Mouse (Mus musculus): ENCODE data around the gene Acad10. TPM values are rescaled to one million over a fixed set of nuclear protein-coding genes. Genes with fewer than 3 reads are reported as not detected.
"Not testable (repeated sequence)": the region's sequence is repeated elsewhere in the genome, so short reads cannot be mapped to it uniquely, and the experiment has no call there.

The Acad10 gene
- total RNA-seq (2021), result 1 to 10 TPM; 3.7 to 4.1 TPM

- peak; percentile 94 to 97 for DNase-seq
Measured at GRCm38 (mm10) chr5:121660059-121660896, at the start of gene Acad10, which contains the start of gene Brap. Gene Acad10 (minus strand): TSS chr5:121660514. Gene Brap (plus strand): TSS chr5:121660563.

- DNase-seq, result no peak
Measured at GRCm38 (mm10) chr5:121704512-121705248, 44.4 kb upstream of the Acad10 start.

- DNase-seq, result no peak
Measured at GRCm38 (mm10) chr5:121703341-121703740, 43.0 kb upstream of the Acad10 start.

DNA sequence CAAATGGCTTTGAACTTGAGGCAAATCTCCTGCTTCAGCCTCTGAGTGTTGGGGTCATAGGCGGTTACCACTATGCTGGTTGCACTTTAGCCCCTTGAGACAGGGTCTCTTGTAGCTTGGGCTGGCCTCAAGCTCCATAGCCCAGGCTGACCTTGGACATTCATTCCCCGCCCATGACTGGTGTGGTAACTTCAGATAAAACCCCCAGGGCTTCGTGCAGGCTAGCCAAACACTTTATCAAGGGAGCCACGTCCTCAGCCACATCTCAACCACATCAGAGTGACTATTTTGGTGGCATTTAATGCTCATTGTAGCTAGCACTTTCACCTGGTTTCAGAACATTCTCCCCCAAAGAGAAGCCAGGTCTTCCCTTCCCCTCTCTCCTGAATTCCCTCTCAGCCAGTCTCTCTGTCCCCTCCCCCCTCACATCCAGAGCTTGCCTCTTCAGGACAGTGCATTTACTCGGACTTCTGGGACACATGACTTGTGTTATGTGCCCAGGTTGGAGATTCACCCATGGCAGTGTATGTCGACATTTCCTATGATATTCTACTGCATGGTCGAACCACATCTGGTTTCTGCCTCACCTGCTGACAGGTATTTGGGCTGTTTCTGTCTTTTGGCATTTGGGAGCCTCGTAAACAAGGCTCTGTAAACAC lies 40.9 kb upstream of the Acad10 start:
- no peak for DNase-seq

DNA sequence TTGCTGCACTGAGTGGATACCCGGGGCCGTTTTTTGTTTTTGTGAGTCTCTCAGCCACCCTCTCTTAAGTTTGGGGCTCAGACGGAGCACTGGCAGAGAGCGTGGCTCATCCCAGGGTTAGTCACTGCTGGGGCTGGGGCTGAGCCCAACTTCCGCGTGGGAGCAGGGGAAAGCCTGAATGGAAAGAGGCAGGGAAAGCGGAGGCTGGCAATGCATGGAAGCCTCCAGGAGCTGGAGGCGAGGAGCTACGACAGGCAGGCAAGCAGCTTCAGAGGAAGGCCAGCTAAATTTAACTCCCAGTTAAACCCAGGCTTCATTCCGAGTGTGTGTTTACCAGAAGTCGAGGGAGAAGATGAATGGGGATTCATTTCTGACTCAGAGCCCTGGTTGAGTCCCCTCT lies 40.2 kb upstream of the Acad10 start:
- peak; percentile 65 to 67 for DNase-seq

GRCm38 (mm10) chr5:121699891-121700290 lies 39.6 kb upstream of the Acad10 start:
- no peak for DNase-seq

DNA sequence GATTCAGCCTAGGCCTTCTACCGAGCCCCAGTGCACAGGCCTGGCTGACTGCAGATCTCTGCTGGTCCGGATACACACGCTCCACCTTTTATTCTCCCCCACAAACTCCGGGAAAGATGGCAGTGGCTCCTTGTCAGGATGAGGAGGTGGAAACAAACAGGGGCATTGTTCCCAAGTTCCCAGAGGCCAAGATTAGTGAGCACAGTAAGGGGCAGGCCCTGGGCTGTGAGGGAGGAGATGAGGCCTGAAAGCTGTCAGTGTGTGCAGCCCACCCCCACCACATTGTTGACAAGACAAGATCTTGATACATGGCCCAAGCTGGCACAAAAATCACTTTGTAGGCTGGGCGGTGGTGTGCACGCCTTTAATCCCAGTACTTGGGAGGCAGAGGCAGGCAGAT lies 36.4 kb upstream of the Acad10 start:
- DNase-seq, result no peak

- no peak for DNase-seq
Measured at GRCm38 (mm10) chr5:121692897-121693296, 32.6 kb upstream of the Acad10 start.

DNA sequence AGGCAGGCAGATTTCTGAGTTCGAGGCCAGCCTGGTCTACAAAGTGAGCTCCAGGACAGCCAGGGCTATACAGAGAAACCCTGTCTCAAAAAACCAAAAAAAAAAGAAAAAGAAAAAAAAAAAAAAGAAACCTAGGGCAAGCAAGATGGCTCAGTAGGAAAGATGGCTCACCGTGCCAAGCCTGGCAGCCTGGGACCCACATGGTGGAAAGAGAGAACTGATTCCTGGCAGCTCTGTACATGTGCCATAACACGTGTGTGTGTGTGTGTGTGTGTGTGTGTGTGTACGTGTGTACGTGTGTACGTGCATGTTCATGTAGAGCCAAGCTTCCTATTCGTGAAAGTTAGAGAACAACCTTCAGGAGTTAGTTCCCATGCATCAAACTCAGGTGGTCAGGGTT lies 31.1 kb upstream of the Acad10 start:
- not testable (repeated sequence) for DNase-seq

DNA sequence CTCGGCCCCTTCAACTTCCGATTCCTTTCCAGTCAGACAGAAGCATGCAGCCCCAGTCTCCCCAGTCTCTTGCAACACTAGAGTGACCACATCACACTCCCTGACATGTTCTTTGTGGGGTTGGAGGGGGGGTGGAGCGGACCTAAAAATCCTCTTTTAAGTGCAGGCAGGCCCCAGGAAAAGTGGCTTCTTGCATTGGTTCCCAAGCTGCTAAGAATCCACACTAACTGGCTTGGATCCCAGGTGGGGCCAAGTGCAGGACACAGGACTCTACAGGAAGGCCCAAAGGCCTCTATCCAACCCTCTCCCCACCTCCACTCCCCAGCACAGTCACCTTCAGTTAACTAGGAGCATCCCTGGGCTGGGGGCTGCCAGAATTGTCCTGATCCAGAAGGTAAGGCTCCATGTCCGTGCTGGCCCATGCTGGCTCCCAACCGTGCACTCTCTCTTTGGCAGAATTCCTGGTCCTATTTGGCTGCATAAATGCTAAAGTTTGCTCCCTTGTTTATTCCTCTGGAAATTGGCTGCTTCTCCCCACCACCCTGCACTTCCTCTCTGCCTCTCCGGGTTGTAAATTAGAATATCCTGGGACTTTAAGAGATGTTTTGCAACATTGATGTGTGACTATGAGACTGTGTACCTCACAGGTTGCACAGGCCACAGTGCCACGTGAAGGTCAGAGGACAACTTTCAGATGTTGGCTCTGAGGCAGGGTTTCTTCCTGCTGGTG lies 30.3 kb upstream of the Acad10 start:
- no peak for DNase-seq

DNA sequence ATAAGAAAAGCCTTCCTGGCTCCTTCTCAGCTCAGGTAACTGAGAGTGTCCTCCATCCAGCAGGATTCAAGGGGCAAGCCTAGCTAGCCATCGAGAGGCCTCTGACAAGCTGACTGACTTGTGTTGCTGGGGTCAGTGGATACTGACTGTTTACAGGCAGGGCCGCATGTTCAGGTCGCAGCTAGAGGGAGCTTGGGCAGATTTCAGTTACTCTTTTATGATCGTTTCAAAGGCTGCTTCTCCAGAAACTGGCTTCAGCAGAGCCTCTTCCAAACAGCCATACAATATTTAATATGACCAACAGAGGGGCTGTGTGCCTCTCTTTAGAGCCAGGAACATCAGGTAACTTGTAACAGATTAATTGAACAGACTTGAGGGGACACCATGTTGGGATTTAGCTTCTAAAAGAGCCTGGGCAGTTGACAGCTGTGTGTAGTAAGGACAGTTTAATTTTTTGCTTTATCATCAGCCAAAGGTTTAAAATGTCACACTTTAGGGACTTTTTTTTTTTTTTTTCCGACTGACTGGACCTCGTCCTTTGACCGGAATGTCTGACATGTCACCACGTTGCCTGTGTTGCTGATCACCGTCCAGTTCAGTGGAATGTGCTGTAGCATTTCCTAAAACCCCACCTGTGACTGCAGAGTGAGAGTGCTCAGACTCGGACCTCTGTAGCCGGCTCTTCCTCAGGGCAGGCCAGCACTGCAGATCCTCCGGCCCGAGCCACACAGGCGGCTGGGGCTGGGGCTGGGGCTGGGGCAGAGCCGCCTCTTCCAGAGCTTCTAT lies 26.0 kb upstream of the Acad10 start:
- DNase-seq, result no peak

DNA sequence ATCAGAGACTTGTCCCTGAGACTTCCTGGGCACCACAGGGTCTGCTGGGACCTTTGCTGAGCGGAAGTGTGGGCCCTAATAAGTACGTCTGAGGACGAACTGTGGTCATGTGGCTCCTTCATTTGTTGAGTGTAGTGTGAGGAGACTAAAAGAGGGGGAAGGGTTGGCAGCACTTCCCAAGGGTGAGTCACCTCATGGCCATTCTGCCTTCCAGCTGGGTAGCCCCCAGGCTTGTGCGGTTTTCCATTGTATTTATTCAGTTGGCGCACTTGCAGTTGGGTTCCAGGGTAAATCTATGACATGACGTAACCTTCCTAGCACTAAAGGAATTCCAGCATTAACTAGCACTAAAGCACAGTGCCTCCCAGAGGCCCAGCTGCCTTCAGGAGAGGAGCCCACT lies 25.2 kb upstream of the Acad10 start:
- no peak for DNase-seq

GRCm38 (mm10) chr5:121682250-121682649 lies 21.9 kb upstream of the Acad10 start:
- DNase-seq, result no peak

- DNase-seq, result no peak
Measured at GRCm38 (mm10) chr5:121670412-121670811, 10.1 kb upstream of the Acad10 start.

- DNase-seq, result no peak
Measured at GRCm38 (mm10) chr5:121668411-121668810, 8.1 kb upstream of the Acad10 start.

DNA sequence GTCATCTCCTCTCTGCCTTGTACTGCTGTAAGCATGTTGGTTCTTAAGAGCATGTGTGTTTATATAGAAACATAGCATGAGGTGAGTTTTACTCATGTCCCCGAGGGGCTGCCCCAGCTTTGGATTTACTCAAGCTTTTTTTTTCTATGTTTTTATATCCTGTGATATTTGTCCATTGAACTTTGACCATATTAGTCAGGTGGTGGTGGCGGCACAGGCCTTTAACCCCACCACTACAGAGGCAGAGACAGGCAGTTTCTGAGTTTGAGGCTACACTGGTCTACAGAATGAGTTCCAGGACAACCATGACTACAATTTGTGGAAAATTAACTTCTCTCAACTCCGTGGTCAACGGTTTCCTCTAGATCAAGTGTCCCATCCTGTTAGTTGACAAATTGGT lies 6.8 kb upstream of the Acad10 start:
- DNase-seq, result no peak

DNA sequence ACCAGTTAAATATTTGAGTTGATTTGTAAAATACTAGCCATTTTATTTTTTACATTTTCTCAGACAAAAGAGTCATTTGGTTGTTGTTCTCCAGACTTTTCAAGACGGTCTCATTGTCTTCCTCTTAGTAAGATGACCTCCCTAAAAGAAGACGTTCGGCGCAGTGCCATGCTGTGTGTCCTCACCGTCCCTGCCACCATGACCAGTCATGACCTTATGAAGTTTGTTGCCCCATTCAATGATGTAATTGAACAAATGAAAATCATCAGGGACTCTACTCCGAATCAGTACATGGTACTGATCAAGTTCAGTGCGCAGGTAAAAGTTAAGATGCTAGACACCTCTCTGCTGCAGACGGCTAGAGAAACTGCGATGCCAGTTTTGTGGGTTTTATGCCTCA lies 4.7 kb upstream of the Acad10 start:
- DNase-seq, result no peak

DNA sequence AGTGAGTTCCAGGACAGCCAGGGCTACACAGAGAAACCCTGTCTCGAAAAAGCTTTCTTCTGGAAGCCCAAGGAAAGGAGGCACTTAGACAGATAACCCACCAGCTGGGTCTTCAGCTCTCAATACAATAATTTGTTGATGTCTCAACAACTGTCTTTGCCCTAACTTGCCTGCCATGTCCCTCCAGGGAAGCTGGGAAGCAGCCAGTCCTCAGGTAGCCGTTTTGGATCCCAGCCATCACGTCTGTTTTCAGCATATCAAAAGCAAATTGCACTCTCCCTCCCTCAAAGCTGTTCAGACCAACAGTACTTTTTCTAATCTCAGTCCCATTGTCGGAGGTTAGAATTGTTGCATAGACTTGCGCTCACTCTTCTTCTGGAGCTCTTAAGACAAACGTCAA lies 3.8 kb upstream of the Acad10 start:
- no peak for DNase-seq

DNA sequence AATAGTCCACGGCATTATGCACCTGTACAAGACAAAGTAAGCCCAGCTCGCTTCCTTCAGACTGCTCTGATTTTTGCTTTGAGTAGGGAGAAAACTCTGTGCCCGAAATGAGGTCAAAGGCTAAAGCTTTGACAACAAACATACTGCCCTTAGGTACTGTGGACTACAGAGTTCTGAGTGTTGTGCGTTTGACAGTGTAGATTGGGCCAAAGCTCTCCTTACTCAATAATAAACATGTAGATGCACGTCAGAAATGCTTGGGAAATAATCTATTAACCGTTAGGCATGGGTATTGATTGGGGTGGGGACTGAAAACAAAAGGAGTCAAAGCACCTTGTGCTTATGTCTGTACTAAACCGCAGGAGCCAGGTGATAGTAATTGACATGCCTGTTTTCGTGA lies 3.1 kb upstream of the Acad10 start:
- no peak for DNase-seq

DNA sequence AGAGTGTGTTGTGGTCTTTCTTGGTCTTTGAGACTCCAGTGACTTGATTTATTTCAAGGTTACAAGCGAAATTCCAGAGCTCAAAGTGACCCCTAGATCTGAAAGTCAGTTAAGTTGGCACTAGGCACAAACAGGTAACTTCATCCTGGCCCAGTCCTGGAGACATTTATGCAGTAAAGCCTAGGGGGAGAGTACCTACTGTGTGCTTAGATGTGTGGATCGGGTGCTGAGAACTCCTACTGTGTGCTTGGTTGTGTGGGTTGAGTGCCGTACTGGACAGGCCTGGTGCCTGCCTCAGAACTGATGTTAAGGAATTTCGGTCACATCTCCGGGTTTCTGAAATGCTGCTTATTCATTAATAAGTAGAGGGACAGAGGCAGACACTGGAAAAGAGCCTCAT lies 1.2 kb upstream of the Acad10 start:
- no peak for DNase-seq

DNA sequence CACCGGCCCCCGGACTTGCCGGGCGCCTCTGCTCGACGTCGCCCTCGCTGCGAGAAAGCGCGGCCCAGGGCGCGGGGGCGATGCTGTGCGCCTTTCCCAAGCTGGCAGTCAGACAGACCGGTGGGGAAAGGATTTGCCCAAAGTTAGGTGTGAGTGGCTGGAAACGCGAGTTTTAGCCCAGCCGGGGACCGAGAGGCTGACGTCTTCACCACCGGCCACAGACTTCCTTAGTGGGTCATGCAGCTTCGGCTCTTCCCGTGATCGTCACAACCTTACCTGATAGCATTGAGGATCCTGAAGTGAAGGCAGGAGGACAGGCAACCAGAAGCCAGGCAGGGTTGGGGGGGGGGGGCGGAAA lies 562 bp upstream of the Acad10 start:
- DNase-seq, result no peak

DNA sequence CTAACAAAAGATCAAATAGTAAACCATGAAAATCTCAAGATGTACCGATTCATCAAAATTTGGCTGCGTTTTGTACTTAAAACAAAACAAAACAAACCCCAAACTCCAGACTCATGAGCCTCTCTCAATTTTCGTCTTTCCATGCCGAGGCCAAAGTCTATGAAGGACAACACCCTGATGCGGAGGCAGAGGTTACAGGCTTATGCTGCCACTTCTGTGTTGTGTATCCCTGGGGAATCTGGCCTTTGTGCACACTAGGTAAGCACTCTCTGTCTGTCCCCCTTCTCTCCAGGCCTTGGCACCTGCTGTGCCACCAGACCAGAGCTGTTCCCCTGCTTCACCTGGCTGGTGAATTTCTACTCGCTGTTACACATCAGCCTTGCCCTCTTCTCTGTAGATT lies 2.7 kb downstream of the Acad10 start:
- not testable (repeated sequence) for DNase-seq

All from layer of hippocampus, postnatal 36 days (tissue).